Mouse (Mus musculus): ENCODE measurements at regions not wholly inside any gene's neighbourhood (a gene's known extent, or its start where the extent isn't known, plus 50 kb on each side); places are given as distances from the start of the nearest gene placed in this dataset.
A peak's percentile ranks its signal among the peaks of the same experiment; 100 is the strongest.
"Not testable (repeated sequence)": the region's sequence is repeated elsewhere in the genome, so short reads cannot be mapped to it uniquely, and the experiment has no call there.

GRCm38 (mm10) chr5:22670296-22670695 lies 75.6 kb upstream of the Lhfpl3 start:
- DNase-seq (ENCODE audit: low read depth) = no peak

- peak; percentile 0 for DNase-seq (ENCODE audit: low read depth)
Observed at GRCm38 (mm10) chr5:22641233-22641632, 91.0 kb upstream of the Orc5 start.

GRCm38 (mm10) chr5:22616989-22617388 lies 66.8 kb upstream of the Orc5 start:
- not testable (repeated sequence) for DNase-seq (ENCODE audit: low read depth)

All from naive thymus-derived CD4-positive, alpha-beta T cell, adult 2 months (primary cell).